Mouse (Mus musculus) MEL (cell line): ENCODE data around the gene Ubap1. TPM values are rescaled to one million over a fixed set of nuclear protein-coding genes. Genes with fewer than 3 reads are reported as not detected.

ENCODE experiments used
- DNase-seq: peaks from one replicate; pipeline ENCODE4 v3.0.0; 2011; ENCODE audit warnings: low read depth, low spot score
- H3K27ac ChIP-seq: 2 replicates; pipeline ENCODE4 v1.5.1; 2012; ENCODE audit warnings: low read depth, mild to moderate bottlenecking, control low read depth, low read length, moderate library complexity; ENCODE audit not compliant: control insufficient read depth
- H3K27me3 ChIP-seq, 2 experiments: fragments of 150-350 bp in 1 of 2; sonication (generic) in 1 of 2; 2 replicates each; pipeline ENCODE4 v1.6.1; 2012; ENCODE audit warnings: low read length in 2 of 2, mild to moderate bottlenecking in 2 of 2, improper control_type of control experiment in 1 of 2, moderate library complexity in 1 of 2; ENCODE audit not compliant: insufficient read depth in 2 of 2, control insufficient read depth in 1 of 2
- H3K36me3 ChIP-seq, 2 experiments: 2 replicates each; pipeline ENCODE4 v1.6.1; 2012 to 2014; ENCODE audit warnings: low read length in 2 of 2, improper control_type of control experiment in 1 of 2, inconsistent platforms in 1 of 2, mild to moderate bottlenecking in 1 of 2; ENCODE audit not compliant: insufficient read depth in 2 of 2, control insufficient read depth in 1 of 2
- H3K4me1 ChIP-seq, 2 experiments: fragments of 150-350 bp in 1 of 2; sonication (generic) in 1 of 2; 2 replicates each; pipeline ENCODE4 v1.6.1; 2012; ENCODE audit warnings: low read length in 2 of 2, improper control_type of control experiment in 1 of 2, mild to moderate bottlenecking in 1 of 2; ENCODE audit not compliant: insufficient read depth in 2 of 2, control insufficient read depth in 1 of 2
- H3K4me3 ChIP-seq, 2 experiments: fragments of 150-350 bp in 1 of 2; sonication (generic) in 1 of 2; 2 replicates each; pipeline ENCODE4 v1.5.1; 2012; ENCODE audit warnings: low read depth in 2 of 2, low read length in 2 of 2, mild to moderate bottlenecking in 2 of 2, moderate library complexity in 2 of 2, control low read depth in 1 of 2, improper control_type of control experiment in 1 of 2; ENCODE audit not compliant: control insufficient read depth in 1 of 2, insufficient read depth in 1 of 2
- H3K79me2 ChIP-seq: 2 replicates; pipeline ENCODE4 v1.6.1; 2012; ENCODE audit warnings: mild to moderate bottlenecking, low read length, moderate library complexity; ENCODE audit not compliant: control insufficient read depth, poor library complexity, insufficient read depth
- H3K9ac ChIP-seq: 2 replicates; pipeline ENCODE4 v1.6.1; 2012; ENCODE audit warnings: low read depth, mild to moderate bottlenecking, control low read depth, low read length, moderate library complexity; ENCODE audit not compliant: control insufficient read depth, poor library complexity, severe bottlenecking
- H3K9me3 ChIP-seq: fragments of 150-350 bp; sonication (generic); replicated peaks from 2 replicates; pipeline ENCODE4 v1.6.1; 2012; ENCODE audit warnings: mild to moderate bottlenecking, low read length, improper control_type of control experiment, moderate library complexity; ENCODE audit not compliant: insufficient read depth
- BHLHE40 ChIP-seq: IDR thresholded peaks from 2 replicates; pipeline ENCODE4 v1.6.1; 2012; ENCODE audit warnings: low read depth, mild to moderate bottlenecking, inconsistent platforms, low read length, improper control_type of control experiment, borderline replicate concordance
- CHD1 ChIP-seq: IDR thresholded peaks from 2 replicates; pipeline ENCODE4 v1.6.1; 2012; ENCODE audit warnings: low read depth, mild to moderate bottlenecking, inconsistent platforms, low read length, improper control_type of control experiment
- CHD2 ChIP-seq: IDR thresholded peaks from 2 replicates; pipeline ENCODE4 v1.6.1; 2011; ENCODE audit warnings: low read length, improper control_type of control experiment
- CTCF ChIP-seq, 3 experiments: IDR thresholded peaks in 2 of 3; conservative IDR thresholded peaks in 1 of 3; 2 replicates each; pipeline ENCODE4 v1.5.1; 2011 to 2012; ENCODE audit warnings: low read length in 3 of 3, low read depth in 2 of 3, mild to moderate bottlenecking in 2 of 3, improper control_type of control experiment in 1 of 3, inconsistent platforms in 1 of 3, mixed read lengths in 1 of 3, moderate library complexity in 1 of 3; ENCODE audit not compliant: control insufficient read depth in 1 of 3, insufficient read depth in 1 of 3, poor library complexity in 1 of 3, severe bottlenecking in 1 of 3
- E2F4 ChIP-seq: IDR thresholded peaks from 2 replicates; pipeline ENCODE4 v1.6.1; 2011; ENCODE audit warnings: low read depth, low read length, improper control_type of control experiment, borderline replicate concordance
- EP300 ChIP-seq, 2 experiments: IDR thresholded peaks; 2 replicates each; pipeline ENCODE4 v1.6.1; 2011; ENCODE audit warnings: improper control_type of control experiment in 2 of 2, low read length in 2 of 2, low read depth in 1 of 2, mild to moderate bottlenecking in 1 of 2
- ETS1 ChIP-seq: IDR thresholded peaks from 2 replicates; pipeline ENCODE4 v1.6.1; 2012; ENCODE audit warnings: low read depth, mild to moderate bottlenecking, inconsistent platforms, low read length, improper control_type of control experiment, moderate library complexity
- GABPA ChIP-seq: IDR thresholded peaks from 2 replicates; pipeline ENCODE4 v1.6.1; 2012; ENCODE audit warnings: low read depth, mild to moderate bottlenecking, inconsistent platforms, low read length, improper control_type of control experiment, moderate library complexity
- GATA1 ChIP-seq: IDR thresholded peaks from 2 replicates; pipeline ENCODE4 v1.6.1; 2011; ENCODE audit warnings: low read depth, low read length, improper control_type of control experiment
- HCFC1 ChIP-seq: IDR thresholded peaks from 2 replicates; pipeline ENCODE4 v1.6.1; 2012; ENCODE audit warnings: low read depth, mild to moderate bottlenecking, inconsistent platforms, low read length, improper control_type of control experiment, moderate library complexity
- KAT2A ChIP-seq: conservative IDR thresholded peaks from 2 replicates; pipeline ENCODE4 v1.6.1; 2012; ENCODE audit warnings: low read depth, low read length, improper control_type of control experiment, inconsistent platforms
- MAFK ChIP-seq: IDR thresholded peaks from 2 replicates; pipeline ENCODE4 v1.6.1; 2011; ENCODE audit warnings: low read depth, mild to moderate bottlenecking, low read length, improper control_type of control experiment, borderline replicate concordance
- MAX ChIP-seq: IDR thresholded peaks from 2 replicates; pipeline ENCODE4 v1.6.1; 2011; ENCODE audit warnings: low read length, improper control_type of control experiment
- MAZ ChIP-seq: IDR thresholded peaks from 2 replicates; pipeline ENCODE4 v1.6.1; 2012; ENCODE audit warnings: low read depth, mild to moderate bottlenecking, inconsistent platforms, low read length, improper control_type of control experiment
- MEF2A ChIP-seq: IDR thresholded peaks from 2 replicates; pipeline ENCODE4 v1.6.1; 2014; ENCODE audit warnings: low read depth, mild to moderate bottlenecking, inconsistent platforms, low read length, improper control_type of control experiment; ENCODE audit not compliant: poor library complexity, insufficient replicate concordance, severe bottlenecking; ENCODE audit errors: extremely low read depth
- MXI1 ChIP-seq: IDR thresholded peaks from 2 replicates; pipeline ENCODE4 v1.6.1; 2011; ENCODE audit warnings: mild to moderate bottlenecking, low read depth, low read length, improper control_type of control experiment
- MYB ChIP-seq: IDR thresholded peaks from 2 replicates; pipeline ENCODE4 v1.6.1; 2011; ENCODE audit warnings: mild to moderate bottlenecking, low read depth, low read length, improper control_type of control experiment
- MYC ChIP-seq: IDR thresholded peaks from 2 replicates; pipeline ENCODE4 v1.6.1; 2011; ENCODE audit warnings: low read depth, mild to moderate bottlenecking, low read length, improper control_type of control experiment, moderate library complexity
- NELFE ChIP-seq: IDR thresholded peaks from 2 replicates; pipeline ENCODE4 v1.6.1; 2011; ENCODE audit warnings: low read depth, low read length, improper control_type of control experiment
- NRF1 ChIP-seq: IDR thresholded peaks from 2 replicates; pipeline ENCODE4 v1.6.1; 2014; ENCODE audit warnings: low read depth, mild to moderate bottlenecking, inconsistent platforms, low read length, improper control_type of control experiment, moderate library complexity; ENCODE audit not compliant: poor library complexity, insufficient read depth, severe bottlenecking
- POLR2A ChIP-seq, 2 experiments: IDR thresholded peaks; 2 replicates each; pipeline ENCODE4 v1.6.1; 2011 to 2012; ENCODE audit warnings: low read length in 2 of 2, mild to moderate bottlenecking in 2 of 2, control low read depth in 1 of 2, improper control_type of control experiment in 1 of 2, low read depth in 1 of 2, moderate library complexity in 1 of 2; ENCODE audit not compliant: control insufficient read depth in 1 of 2, insufficient read depth in 1 of 2, poor library complexity in 1 of 2
- POLR2AphosphoS5 ChIP-seq: IDR thresholded peaks from 2 replicates; pipeline ENCODE4 v1.6.1; 2012; ENCODE audit warnings: low read depth, borderline replicate concordance, mild to moderate bottlenecking, inconsistent platforms, low read length, moderate library complexity, mixed read lengths
- RCOR1 ChIP-seq: IDR thresholded peaks from 2 replicates; pipeline ENCODE4 v1.6.1; 2012; ENCODE audit warnings: low read depth, mild to moderate bottlenecking, inconsistent platforms, low read length, improper control_type of control experiment
- SIN3A ChIP-seq: IDR thresholded peaks from 2 replicates; pipeline ENCODE4 v1.6.1; 2012; ENCODE audit warnings: low read length, improper control_type of control experiment, inconsistent platforms
- SMC3 ChIP-seq: IDR thresholded peaks from 2 replicates; pipeline ENCODE4 v1.6.1; 2011; ENCODE audit warnings: low read depth, low read length, improper control_type of control experiment
- TAL1 ChIP-seq: IDR thresholded peaks from 2 replicates; pipeline ENCODE4 v1.6.1; 2012; ENCODE audit warnings: mild to moderate bottlenecking, inconsistent platforms, low read length, moderate library complexity, mixed read lengths
- UBTF ChIP-seq: IDR thresholded peaks from 2 replicates; pipeline ENCODE4 v1.6.1; 2012; ENCODE audit warnings: low read depth, mild to moderate bottlenecking, inconsistent platforms, low read length, improper control_type of control experiment, moderate library complexity, borderline replicate concordance; ENCODE audit not compliant: insufficient read depth
- ZC3H11A ChIP-seq: IDR thresholded peaks from 2 replicates; pipeline ENCODE4 v1.6.1; 2012; ENCODE audit warnings: low read depth, mild to moderate bottlenecking, inconsistent platforms, low read length, improper control_type of control experiment
- ZMIZ1 ChIP-seq: IDR thresholded peaks from 2 replicates; pipeline ENCODE4 v1.6.1; 2012; ENCODE audit warnings: low read depth, mild to moderate bottlenecking, inconsistent platforms, low read length, improper control_type of control experiment, moderate library complexity
- ZNF384 ChIP-seq: IDR thresholded peaks from 2 replicates; pipeline ENCODE4 v1.6.1; 2012; ENCODE audit warnings: low read depth, mild to moderate bottlenecking, inconsistent platforms, low read length, improper control_type of control experiment
- polyA plus RNA-seq, 2 experiments: library from polyadenylated mRNA; stranded (reverse) in 1 of 2; unstranded in 1 of 2; fragments of >175 nt in 1 of 2; fragments of >200 nt in 1 of 2; gene quantifications; 2 replicates each; pipeline versions ENCODE4 v1.2.1 to v1.2.4; 2012; ENCODE audit warnings: low replicate concordance in 2 of 2, low read depth in 1 of 2; ENCODE audit not compliant: insufficient read length in 2 of 2, insufficient read depth in 1 of 2, missing spikeins in 1 of 2
- total RNA-seq: library from RNA; depleted of rRNA; stranded (reverse); fragments of 300-350 nt; gene quantifications from 2 replicates; pipeline ENCODE4 v1.2.3, GENCODE M21; 2012

Ubap1 gene
- total and polyA plus RNA-seq, 3 experiments = 9.1 to 15.7 TPM; not detected in 1

- H3K9me3 ChIP-seq = no peaks in the 10 kb centered on the region
- H3K79me2 ChIP-seq = no peaks in the 10 kb centered on the region
- H3K27ac ChIP-seq = no peak overlapping the region
- H3K36me3 ChIP-seq = peaks cover 5 to 20% of the 10 kb centered on the region in 2 experiments
- H3K4me1 ChIP-seq = peaks cover 14 to 20% of the 10 kb centered on the region in 2 experiments
- H3K27me3 ChIP-seq = no peaks in the 10 kb centered on the region
- no peak for DNase-seq
- no peak overlapping the region for H3K4me3 ChIP-seq
- H3K9ac ChIP-seq = no peak overlapping the region
- TF ChIP-seq ZC3H11A (no peak), E2F4 (no peak), CHD1 (no peak), MAZ (no peak), UBTF (no peak), POLR2A (IDR thresholded peaks at IDR 0.05; ENCODE audit: control insufficient read depth in 1 of 2, insufficient read depth in 1 of 2, low read depth in 1 of 2, low read length in 2 of 2, poor library complexity in 1 of 2) (no peak), SMC3 (no peak), KAT2A (no peak), CTCF (IDR thresholded peaks at IDR 0.05 in 2 of 3, conservative IDR thresholded peaks at IDR 0.05 in 1 of 3; ENCODE audit: control insufficient read depth in 1 of 3, insufficient read depth in 1 of 3, low read depth in 2 of 3, low read length in 3 of 3, poor library complexity in 1 of 3, severe bottlenecking in 1 of 3) (no peak), MXI1 (no peak), MAX (no peak), HCFC1 (no peak), ETS1 (no peak), GABPA (no peak), BHLHE40 (no peak), NELFE (no peak), ZMIZ1 (no peak), GATA1 (no peak), MYC (no peak), MAFK (no peak)
Measured at GRCm38 (mm10) chr4:41399904-41400303, 51.1 kb downstream of the Ubap1 start.

DNA sequence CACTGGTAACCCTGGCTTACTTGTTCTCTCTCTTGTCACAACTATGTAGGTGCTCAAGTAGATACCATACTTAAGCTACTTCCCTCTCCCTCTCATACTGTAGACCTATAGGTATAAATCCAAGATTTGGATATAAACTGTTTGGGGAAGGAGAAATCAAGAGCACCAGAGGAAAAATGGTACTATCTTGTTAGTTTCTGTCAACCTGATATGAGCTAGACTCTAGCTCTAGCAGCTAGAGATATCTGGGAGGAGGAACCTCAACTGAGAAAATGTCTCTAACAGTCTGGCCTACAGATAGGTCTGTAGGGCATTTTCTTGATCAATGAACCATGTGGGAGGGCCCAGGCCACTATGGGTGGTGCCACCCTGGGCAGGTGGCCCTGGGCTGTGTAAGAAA lies 52.4 kb downstream of the Ubap1 start:
- TF ChIP-seq MYB (no peak), TAL1 (no peak), POLR2AphosphoS5 (no peak), ZNF384 (no peak), SIN3A (no peak), E2F4 (no peak), GATA1 (peak; percentile 51; the same call in 1 of the 2 replicates), RCOR1 (peak; percentile 15; the same call in 1 of the 2 replicates), GABPA (no peak), CHD1 (no peak), BHLHE40 (no peak), ZC3H11A (no peak), EP300 (IDR thresholded peaks at IDR 0.05; ENCODE audit: low read depth in 1 of 2, low read length in 2 of 2) (peak in 1 of 2 experiments; percentile 50; a peak in 2 of 4 replicates), CTCF (IDR thresholded peaks at IDR 0.05 in 2 of 3, conservative IDR thresholded peaks at IDR 0.05 in 1 of 3; ENCODE audit: control insufficient read depth in 1 of 3, insufficient read depth in 1 of 3, low read depth in 2 of 3, low read length in 3 of 3, poor library complexity in 1 of 3, severe bottlenecking in 1 of 3) (no peak), POLR2A (IDR thresholded peaks at IDR 0.05; ENCODE audit: control insufficient read depth in 1 of 2, insufficient read depth in 1 of 2, low read depth in 1 of 2, low read length in 2 of 2, poor library complexity in 1 of 2) (no peak), ETS1 (no peak), MAX (no peak), NRF1 (no peak), CHD2 (no peak), MEF2A (no peak)
- no peaks in the 10 kb centered on the region for H3K9me3 ChIP-seq
- no peak overlapping the region for H3K9ac ChIP-seq
- H3K27me3 ChIP-seq = no peaks in the 10 kb centered on the region
- H3K4me1 ChIP-seq = peaks cover 14 to 20% of the 10 kb centered on the region in 2 experiments
- peak overlapping the region; percentile 62 for H3K27ac ChIP-seq
- H3K4me3 ChIP-seq = no peak overlapping the region
- peak; percentile 38 for DNase-seq
- H3K79me2 ChIP-seq = no peaks in the 10 kb centered on the region
- H3K36me3 ChIP-seq = peaks cover 2 to 20% of the 10 kb centered on the region in 2 experiments
